Mouse (Mus musculus) ES-E14 (cell line): Measurements from ENCODE around the gene Steap3. TPM values are rescaled to one million over a fixed set of nuclear protein-coding genes. Genes with fewer than 3 reads are reported as not detected.

Source experiments
- DNase-seq: peaks from one replicate; pipeline ENCODE4 v3.0.0-alpha.2; 2013; ENCODE audit warnings: low read depth, low spot score
- H3K27ac ChIP-seq: 2 replicates; pipeline ENCODE4 v1.5.1; 2012; ENCODE audit warnings: low read depth, mild to moderate bottlenecking, low read length, moderate library complexity, mixed read lengths; ENCODE audit not compliant: poor library complexity, insufficient read depth, severe bottlenecking
- H3K36me3 ChIP-seq: 2 replicates; pipeline ENCODE4 v1.6.1; 2012; ENCODE audit warnings: mild to moderate bottlenecking, low read length, moderate library complexity, mixed read lengths; ENCODE audit not compliant: control insufficient read depth, poor library complexity, insufficient read depth, severe bottlenecking
- H3K4me1 ChIP-seq, 2 experiments: fragments of 150-350 bp in 1 of 2; sonication (generic) in 1 of 2; 2 replicates each; pipeline ENCODE4 v1.6.1; 2012; ENCODE audit warnings: low read length in 2 of 2, mild to moderate bottlenecking in 1 of 2, mixed read lengths in 1 of 2; ENCODE audit not compliant: control insufficient read depth in 2 of 2, insufficient read depth in 2 of 2, poor library complexity in 1 of 2
- H3K4me3 ChIP-seq, 2 experiments: fragments of 150-350 bp in 1 of 2; sonication (generic) in 1 of 2; 2 replicates each; pipeline ENCODE4 v1.5.1; 2012; ENCODE audit warnings: low read length in 2 of 2, low read depth in 1 of 2, mild to moderate bottlenecking in 1 of 2, mixed read lengths in 1 of 2; ENCODE audit not compliant: insufficient read depth in 1 of 2, poor library complexity in 1 of 2, severe bottlenecking in 1 of 2
- H3K9ac ChIP-seq: 2 replicates; pipeline ENCODE4 v1.6.1; 2012; ENCODE audit warnings: low read depth, mild to moderate bottlenecking, low read length, mixed read lengths; ENCODE audit not compliant: poor library complexity, insufficient read depth, severe bottlenecking
- H3K9me3 ChIP-seq: fragments of 150-350 bp; sonication (generic); 2 replicates; pipeline ENCODE4 v1.6.1; 2012; ENCODE audit warnings: low read depth, mild to moderate bottlenecking, low read length; ENCODE audit not compliant: control insufficient read depth, insufficient read depth
- CHD2 ChIP-seq: IDR thresholded peaks from 2 replicates; pipeline ENCODE4 v1.6.1; 2014; ENCODE audit warnings: mild to moderate bottlenecking, low read depth, low read length, inconsistent platforms
- HCFC1 ChIP-seq: IDR thresholded peaks from 2 replicates; pipeline ENCODE4 v1.6.1; 2012; ENCODE audit warnings: low read length, inconsistent platforms, borderline replicate concordance; ENCODE audit not compliant: insufficient read depth
- MAFK ChIP-seq: IDR thresholded peaks from 2 replicates; pipeline ENCODE4 v1.6.1; 2014; ENCODE audit warnings: mild to moderate bottlenecking, low read depth, low read length, inconsistent platforms; ENCODE audit not compliant: insufficient read depth
- ZC3H11A ChIP-seq: IDR thresholded peaks from 2 replicates; pipeline ENCODE4 v1.6.1; 2012; ENCODE audit warnings: low read depth, mild to moderate bottlenecking, inconsistent platforms, low read length, borderline replicate concordance
- ZNF384 ChIP-seq: IDR thresholded peaks from 2 replicates; pipeline ENCODE4 v1.6.1; 2012; ENCODE audit warnings: low read depth, low read length, inconsistent platforms
- in situ Hi-C, 2 experiments: fragments of 600-800 bp; cut with MboI; formaldehyde crosslinking; loops; one replicate each; pipeline ENCODE4 v1.15.1; 2025; ENCODE audit warnings: low sequenced_read_pairs in 2 of 2, inconsistent platforms in 1 of 2; ENCODE audit not compliant: unreplicated experiment in 2 of 2
- total RNA-seq: library from RNA; depleted of rRNA; stranded (reverse); fragments of 300-350 nt; gene quantifications from 2 replicates; pipeline ENCODE4 v1.2.3, GENCODE M21; 2012

The Steap3 gene
- total RNA-seq, 1 experiment, result 75.9 TPM

DNA sequence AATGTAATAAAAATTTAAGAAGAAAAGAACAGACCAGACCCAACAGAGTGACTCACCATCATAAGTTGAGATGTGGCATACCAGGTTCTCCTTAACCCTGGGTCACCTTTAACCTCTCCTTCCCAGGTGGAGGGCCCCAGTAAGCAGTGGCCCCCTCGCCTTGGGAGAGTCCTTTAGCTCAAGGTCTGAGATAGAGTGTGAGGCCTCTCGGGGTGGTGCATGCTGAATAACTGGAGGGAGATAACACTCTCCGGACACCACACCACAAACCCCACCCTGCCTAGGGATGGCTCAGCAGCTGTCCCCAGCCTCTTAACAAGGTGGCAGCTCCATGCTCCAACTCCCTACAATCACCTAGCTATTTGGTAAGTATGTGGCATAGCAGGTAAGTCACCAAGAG lies 1.6 kb downstream of the Steap3 start:
- TF ChIP-seq ZNF384 (no peak), MAFK (no peak), CHD2 (no peak), HCFC1 (no peak), ZC3H11A (no peak)
- in situ Hi-C loops, result no loop called here
- Histone ChIP-seq H3K9ac (no peak overlapping the region), H3K4me3 (no peak overlapping the region), H3K9me3 (no peaks in the 10 kb centered on the region), H3K4me1 (peaks cover 7 to 28% of the 10 kb centered on the region in 2 experiments), H3K36me3 (no peaks in the 10 kb centered on the region), H3K27ac (no peak overlapping the region)
- DNase-seq, result no peak

DNA sequence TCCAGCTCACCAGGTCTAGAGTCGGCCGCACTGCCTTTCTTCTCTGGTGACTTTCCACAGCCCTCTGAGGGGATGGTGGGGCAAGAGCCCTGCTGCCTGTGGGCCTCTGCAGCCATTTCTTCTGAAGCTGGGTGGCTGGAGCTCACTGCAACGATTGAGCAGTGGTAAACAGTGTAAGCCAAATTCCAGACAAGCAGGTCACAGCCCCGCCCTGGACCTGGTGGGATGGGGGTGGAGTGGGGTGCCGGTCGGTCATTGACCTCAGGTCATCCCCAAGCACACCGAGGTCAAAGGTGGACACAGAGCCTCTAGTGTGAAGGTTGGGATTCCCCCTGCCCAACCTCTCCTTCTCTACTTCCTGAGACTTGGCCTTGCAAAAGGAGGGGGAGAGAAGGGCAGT lies 2.4 kb downstream of the Steap3 start:
- Histone ChIP-seq H3K9me3 (no peaks in the 10 kb centered on the region), H3K9ac (no peak overlapping the region; the same call in 1 of the 2 replicates), H3K27ac (no peak overlapping the region), H3K4me1 (peaks cover 7 to 31% of the 10 kb centered on the region in 2 experiments), H3K4me3 (peak overlapping the region; percentile 3 to 15; a peak in 1 of 4 replicates), H3K36me3 (no peaks in the 10 kb centered on the region)
- DNase-seq, result no peak
- in situ Hi-C loops, result no loop called here
- TF ChIP-seq MAFK (no peak), HCFC1 (no peak), ZC3H11A (no peak), CHD2 (no peak), ZNF384 (no peak)

DNA sequence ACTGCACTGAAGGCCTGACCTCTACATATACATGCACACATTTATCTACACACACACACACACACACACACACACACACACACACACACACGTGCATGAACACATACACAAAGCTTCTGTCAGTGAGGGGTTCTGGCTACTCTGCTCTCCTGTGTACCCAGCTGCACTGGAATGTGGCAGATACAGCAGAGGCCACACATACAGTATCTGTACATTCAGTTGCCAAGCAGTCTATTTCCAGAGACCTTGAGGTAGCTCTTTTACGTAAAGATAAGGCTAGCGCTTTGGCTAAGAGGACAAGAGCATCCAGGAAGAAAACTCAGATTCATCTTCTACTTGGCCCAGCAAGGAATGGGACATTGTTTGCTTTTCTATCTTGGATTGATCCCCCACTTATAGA lies 4.9 kb downstream of the Steap3 start:
- no peak overlapping the region for H3K4me3 ChIP-seq
- no peak overlapping the region for H3K9ac ChIP-seq
- no peaks in the 10 kb centered on the region for H3K36me3 ChIP-seq
- no peaks in the 10 kb centered on the region for H3K9me3 ChIP-seq
- DNase-seq, result no peak
- H3K4me1 ChIP-seq, result peaks cover 7 to 33% of the 10 kb centered on the region in 2 experiments
- TF ChIP-seq ZNF384, result no peak
- TF ChIP-seq ZC3H11A, result no peak
- TF ChIP-seq MAFK, result no peak
- TF ChIP-seq HCFC1, result no peak
- no peak for TF ChIP-seq CHD2
- H3K27ac ChIP-seq, result no peak overlapping the region
- in situ Hi-C loops, result no loop called here

DNA sequence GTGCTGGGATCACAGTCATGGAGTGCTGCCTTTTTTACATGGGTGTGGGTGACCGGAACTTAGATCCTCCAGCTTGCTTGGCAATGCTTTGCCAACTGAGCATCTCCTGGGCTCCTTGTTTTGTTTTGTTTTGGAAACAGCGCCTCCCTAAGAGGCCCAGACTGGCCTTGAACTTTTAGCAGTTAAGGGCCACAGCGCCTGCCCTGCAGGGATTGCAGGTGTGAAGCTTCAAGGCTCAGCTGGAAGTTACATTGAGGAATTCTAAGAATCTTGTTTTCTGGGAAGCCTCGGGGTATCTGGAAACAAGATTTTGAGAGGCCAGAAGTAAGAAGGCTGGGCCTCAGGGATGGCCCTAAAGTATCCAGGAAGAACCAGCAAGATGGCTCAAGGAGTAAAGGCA lies 6.0 kb downstream of the Steap3 start:
- peak overlapping the region; percentile 44; the same call in 1 of the 2 replicates for H3K27ac ChIP-seq
- H3K36me3 ChIP-seq, result no peaks in the 10 kb centered on the region
- in situ Hi-C loops, result no loop called here
- no peaks in the 10 kb centered on the region for H3K9me3 ChIP-seq
- no peak overlapping the region for H3K9ac ChIP-seq
- DNase-seq, result peak; percentile 62
- TF ChIP-seq HCFC1 (no peak), ZC3H11A (no peak), CHD2 (no peak), ZNF384 (no peak), MAFK (no peak)
- no peak overlapping the region for H3K4me3 ChIP-seq
- peaks cover 7 to 33% of the 10 kb centered on the region in 2 experiments for H3K4me1 ChIP-seq
